Mouse (Mus musculus) CH12.LX (cell line): Measurements from ENCODE around the gene Man2a1.

Experiments
- BHLHE40 ChIP-seq: IDR thresholded peaks from 2 replicates; pipeline ENCODE4 v1.6.1; 2011; ENCODE audit warnings: mild to moderate bottlenecking, low read depth, low read length, improper control_type of control experiment
- NRF1 ChIP-seq: IDR thresholded peaks from 2 replicates; pipeline ENCODE4 v1.6.1; 2014; ENCODE audit warnings: low read depth, mild to moderate bottlenecking, inconsistent platforms, low read length, improper control_type of control experiment, moderate library complexity

DNA sequence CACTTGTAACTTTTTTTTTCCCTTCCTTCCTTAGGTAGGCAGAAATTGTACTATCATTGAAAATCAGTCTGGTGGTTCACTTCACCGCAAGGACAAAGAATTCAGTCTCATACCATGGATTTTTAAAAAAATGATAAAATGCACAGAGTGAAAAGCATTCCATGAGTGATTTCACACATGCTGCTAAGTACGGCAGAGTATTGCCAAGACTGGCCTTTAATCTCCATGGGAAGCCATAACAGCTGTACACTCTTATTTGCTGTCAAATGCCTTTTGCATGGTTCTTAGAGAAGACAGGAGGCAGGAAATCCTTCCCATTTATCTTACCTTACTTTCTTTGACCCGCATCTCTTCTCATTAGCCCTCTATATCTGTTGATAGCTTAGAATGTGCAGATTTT lies 45.6 kb upstream of the Man2a1 start:
- no peak for TF ChIP-seq BHLHE40
- no peak for TF ChIP-seq NRF1
